Mouse (Mus musculus): ENCODE results near the gene Sh3gl1.

- TF ChIP-seq POLR2A (IDR thresholded peaks at IDR 0.05; ENCODE audit: borderline replicate concordance, extremely low read depth, low read depth, low read length) (no peak), CTCF (IDR thresholded peaks at IDR 0.05; ENCODE audit: insufficient read depth, low read length) (no peak)
Measured at GRCm38 (mm10) chr17:56011441-56011840, 25.0 kb downstream of the Sh3gl1 start.

Measured in lung, adult 2 months (tissue).